Mouse (Mus musculus) liver, embryonic 14.5 days (tissue): ENCODE data around the gene Gucd1. TPM values are rescaled to one million over a fixed set of nuclear protein-coding genes. Genes with fewer than 3 reads are reported as not detected.
"Not testable (repeated sequence)": the region's sequence is repeated elsewhere in the genome, so short reads cannot be mapped to it uniquely, and the experiment has no call there.

Experiments used
- ATAC-seq: fragments of 200-750 bp; cut with Nextera tagmentation; 2 replicates; pipeline ENCODE4 v1.8.0; 2017; ENCODE audit warnings: moderate number of reproducible peaks, mild to moderate bottlenecking, moderate library complexity; ENCODE audit not compliant: insufficient read depth
- DNase-seq, 3 experiments: peaks; one replicate each; pipeline ENCODE4 v3.0.0-alpha.2; 2012 to 2013; ENCODE audit warnings: low read depth in 3 of 3, low spot score in 3 of 3
- H3K27ac ChIP-seq: fragments of 300-500 bp; sonication (generic); 2 replicates; pipeline ENCODE4 v1.5.1; 2014; ENCODE audit warnings: moderate library complexity, mild to moderate bottlenecking, control low read depth, inconsistent platforms
- H3K27me3 ChIP-seq: fragments of 300-500 bp; sonication (generic); 2 replicates; pipeline ENCODE4 v1.6.1; 2014; ENCODE audit warnings: mild to moderate bottlenecking, low read length, moderate library complexity; ENCODE audit not compliant: control insufficient read depth, insufficient read depth
- H3K36me3 ChIP-seq: fragments of 300-500 bp; sonication (generic); replicated peaks from 2 replicates; pipeline ENCODE4 v1.6.1; 2014; ENCODE audit warnings: low read depth; ENCODE audit not compliant: control insufficient read depth, insufficient read depth
- H3K4me1 ChIP-seq, 2 experiments: fragments of 200-500 bp in 1 of 2; fragments of 300-500 bp in 1 of 2; sonication (generic) in 1 of 2; replicated peaks; 2 replicates each; pipeline ENCODE4 v1.6.1; 2012 to 2014; ENCODE audit warnings: antibody characterized with exemption in 1 of 2, inconsistent platforms in 1 of 2, low read length in 1 of 2; ENCODE audit not compliant: control insufficient read depth in 2 of 2, insufficient read depth in 2 of 2
- H3K4me2 ChIP-seq: fragments of 300-500 bp; sonication (generic); 2 replicates; pipeline ENCODE4 v1.6.1; 2014; ENCODE audit warnings: low read depth, mild to moderate bottlenecking, control low read depth, moderate library complexity
- H3K4me3 ChIP-seq, 2 experiments: fragments of 200-500 bp in 1 of 2; fragments of 300-500 bp in 1 of 2; sonication (generic) in 1 of 2; 2 replicates each; pipeline ENCODE4 v1.5.1; 2012 to 2014; ENCODE audit warnings: low read depth in 2 of 2, low read length in 2 of 2, mild to moderate bottlenecking in 2 of 2, control low read depth in 1 of 2, inconsistent platforms in 1 of 2, moderate library complexity in 1 of 2; ENCODE audit not compliant: insufficient read depth in 1 of 2
- H3K9ac ChIP-seq: fragments of 300-500 bp; sonication (generic); replicated peaks from 2 replicates; pipeline ENCODE4 v1.6.1; 2014; ENCODE audit warnings: mild to moderate bottlenecking, control low read depth, moderate library complexity
- H3K9me3 ChIP-seq: fragments of 300-500 bp; sonication (generic); 2 replicates; pipeline ENCODE4 v1.6.1; 2016; ENCODE audit warnings: low read length, mixed read lengths; ENCODE audit not compliant: control insufficient read depth
- CTCF ChIP-seq: IDR thresholded peaks from 2 replicates; pipeline ENCODE4 v1.5.1; 2016; ENCODE audit warnings: antibody characterized with exemption, low read depth, control low read depth
- EP300 ChIP-seq: IDR thresholded peaks from 2 replicates; pipeline ENCODE4 v1.6.1; 2016; ENCODE audit warnings: antibody characterized with exemption, low read depth
- WGBS: fragments of 180-500 bp; shearing (Covaris S2); extraction: QIAGEN DNeasy Blood & Tissue Kit; methylation state at CpG from one replicate; pipeline ENCODE4 v1.1.7; 2014; ENCODE audit not compliant: insufficient replicate concordance; 5-methylcytosine and 5-hydroxymethylcytosine counted together
- polyA plus RNA-seq, 2 experiments: library from polyadenylated mRNA; depleted of rRNA in 1 of 2; stranded (reverse) in 1 of 2; unstranded in 1 of 2; fragments of >200 nt; fragmentation: Nextera tagmentation in 1 of 2; extraction: Ambion mirVana in 1 of 2; gene quantifications; 2 replicates each; pipeline versions ENCODE4 v1.2.1 to v1.2.3; 2012 to 2014

The Gucd1 gene
- polyA plus RNA-seq, 2 experiments = 37.3 to 58.5 TPM

- no peak overlapping the region for H3K4me3 ChIP-seq
- H3K27me3 ChIP-seq = no peaks in the 10 kb centered on the region
- H3K9me3 ChIP-seq = no peaks in the 10 kb centered on the region
- whole genome bisulfite sequencing = 65% methylated on average over 1 of the region's 1 CpGs
- no peak overlapping the region for H3K27ac ChIP-seq
- TF ChIP-seq CTCF (no peak), EP300 (no peak)
- no peaks in the 10 kb centered on the region for H3K36me3 ChIP-seq
- H3K4me2 ChIP-seq = no peak overlapping the region
- H3K4me1 ChIP-seq = no peaks in the 10 kb centered on the region
- H3K9ac ChIP-seq = no peak overlapping the region
- DNase-seq = no peak
- no peak for ATAC-seq
Observed at GRCm38 (mm10) chr10:75457852-75458251, 59.9 kb downstream of the Gucd1 start.

GRCm38 (mm10) chr10:75456061-75456831 lies 61.5 kb downstream of the Gucd1 start:
- DNase-seq, H3K9ac ChIP-seq, H3K4me1 ChIP-seq, H3K27me3 ChIP-seq, H3K36me3 ChIP-seq, H3K4me3 ChIP-seq, H3K27ac ChIP-seq, H3K4me2 ChIP-seq, ATAC-seq, H3K9me3 ChIP-seq: not testable (repeated sequence)
- WGBS = 71% methylated on average over 12 of the region's 18 CpGs

- Histone ChIP-seq H3K4me2 (no peak overlapping the region), H3K9me3 (no peaks in the 10 kb centered on the region), H3K4me1 (peaks cover 0 to 3% of the 10 kb centered on the region in 2 experiments; a peak in 2 of 4 replicates), H3K36me3 (no peaks in the 10 kb centered on the region), H3K27ac (no peak overlapping the region), H3K4me3 (no peak overlapping the region), H3K27me3 (no peaks in the 10 kb centered on the region; the same call in 1 of the 2 replicates), H3K9ac (no peak overlapping the region)
- 35% methylated on average over 10 of the region's 10 CpGs for WGBS
- ATAC-seq (no peak), DNase-seq (no peak)
- no peak for TF ChIP-seq CTCF
- no peak for TF ChIP-seq EP300
Observed at GRCm38 (mm10) chr10:75451036-75451786, 66.6 kb downstream of the Gucd1 start.

GRCm38 (mm10) chr10:75450331-75450730 lies 67.4 kb downstream of the Gucd1 start:
- DNase-seq = no peak
- WGBS = 66% methylated on average over 8 of the region's 8 CpGs
- Histone ChIP-seq H3K27me3 (no peaks in the 10 kb centered on the region; the same call in 1 of the 2 replicates), H3K9ac (no peak overlapping the region), H3K36me3 (no peaks in the 10 kb centered on the region), H3K9me3 (no peaks in the 10 kb centered on the region), H3K4me1 (peaks cover 0 to 3% of the 10 kb centered on the region in 2 experiments; a peak in 2 of 4 replicates), H3K4me2 (no peak overlapping the region), H3K27ac (no peak overlapping the region), H3K4me3 (no peak overlapping the region)
- no peak for ATAC-seq
- TF ChIP-seq CTCF (no peak), EP300 (no peak)

- no peak for ATAC-seq
- 57% methylated on average over 6 of the region's 6 CpGs for WGBS
Observed at GRCm38 (mm10) chr10:75448806-75449420, 68.9 kb downstream of the Gucd1 start.

More at GRCm38 (mm10) chr10:75448806-75449420, 68.9 kb downstream of the Gucd1 start:
- Histone ChIP-seq H3K9ac (no peak overlapping the region), H3K36me3 (no peaks in the 10 kb centered on the region), H3K27me3 (no peaks in the 10 kb centered on the region; the same call in 1 of the 2 replicates), H3K4me2 (no peak overlapping the region), H3K27ac (no peak overlapping the region), H3K4me3 (no peak overlapping the region), H3K9me3 (no peaks in the 10 kb centered on the region), H3K4me1 (peaks cover 0 to 8% of the 10 kb centered on the region in 2 experiments; a peak in 2 of 4 replicates)
- no peak for DNase-seq
- TF ChIP-seq EP300 (no peak), CTCF (no peak)
